Mouse (Mus musculus) left cerebral cortex, postnatal 10 days (tissue): ENCODE measurements around the gene Ptger3. TPM values are rescaled to one million over a fixed set of nuclear protein-coding genes. Genes with fewer than 3 reads are reported as not detected.

Experiments used
- DNase-seq, 2 experiments: peaks; one replicate each; pipeline ENCODE4 v3.0.0; 2021 to 2022; ENCODE audit warnings: low spot score in 2 of 2, mixed read lengths in 1 of 2; ENCODE audit errors: extremely low spot score in 1 of 2
- intact Hi-C: fragments of 180-260 bp; cut with DNase I; formaldehyde crosslinking; loops from one replicate; pipeline ENCODE4 v1.15.1; 2025
- total RNA-seq, 2 experiments: library from RNA; stranded (reverse); gene quantifications; 2 replicates each; pipeline ENCODE4 v1.2.3; 2021

The Ptger3 gene
- 10 to 100 TPM; 13.2 to 16.8 TPM for total RNA-seq

GRCm38 (mm10) chr3:157566725-157567565 is at the start of gene Ptger3:
Ptger3 (plus strand) TSS chr3:157566892.
- intact Hi-C loops: no loop called here
- peak; percentile 7 to 65 for DNase-seq

GRCm38 (mm10) chr3:157517992-157518391 is 48.7 kb upstream of the Ptger3 start:
- intact Hi-C loops: no loop called here
- peak in 1 of 2 experiments; percentile 28 for DNase-seq

- peak; percentile 62 to 73 for DNase-seq
These were observed 46.3 kb upstream of the Ptger3 start for GRCm38 (mm10) chr3:157520433-157520832.

GRCm38 (mm10) chr3:157523834-157524233 is 42.9 kb upstream of the Ptger3 start:
- no peak for DNase-seq
- intact Hi-C loops: loop anchor here (5.0 kb wide), 1 partner anchor 962 kb away; the partner anchor contains the start of gene Negr1

More at GRCm38 (mm10) chr3:157520433-157520832, 46.3 kb upstream of the Ptger3 start:
- intact Hi-C loops: loop anchor here (5.0 kb wide), 1 partner anchor 958 kb away; the partner anchor contains the start of gene Negr1

- DNase-seq: no peak
- intact Hi-C loops: no loop called here
These were observed 35.1 kb upstream of the Ptger3 start for GRCm38 (mm10) chr3:157531585-157531984.

- DNase-seq: peak; percentile 90 to 97
- intact Hi-C loops: no loop called here
These were observed 32.5 kb upstream of the Ptger3 start, which contains the start of gene Zranb2 for GRCm38 (mm10) chr3:157533964-157534785. Zranb2 (plus strand) TSS chr3:157534160.

GRCm38 (mm10) chr3:157534786-157535415 is 31.8 kb upstream of the Ptger3 start:
- no peak for DNase-seq
- intact Hi-C loops: no loop called here

GRCm38 (mm10) chr3:157549323-157549722 is 17.4 kb upstream of the Ptger3 start:
- DNase-seq: no peak
- intact Hi-C loops: loop anchor here (5.0 kb wide), 1 partner anchor 473 kb away; no protein-coding TSS in a partner anchor

GRCm38 (mm10) chr3:157549758-157550600 is 16.7 kb upstream of the Ptger3 start:
- intact Hi-C loops: loop anchor here (5.0 kb wide), 1 partner anchor 472 kb away; no protein-coding TSS in a partner anchor
- no peak for DNase-seq

- intact Hi-C loops: loop anchor here (2.0 kb wide), 1 partner anchor 152 kb away; no protein-coding TSS in a partner anchor
- peak; percentile 25 to 36 for DNase-seq
These were observed 1.5 kb upstream of the Ptger3 start for GRCm38 (mm10) chr3:157565196-157565595.

GRCm38 (mm10) chr3:157567566-157568132 is 957 bp downstream of the Ptger3 start:
- intact Hi-C loops: no loop called here
- peak; percentile 5 to 25 for DNase-seq

GRCm38 (mm10) chr3:157572011-157572410 is 5.3 kb downstream of the Ptger3 start:
- DNase-seq: no peak
- intact Hi-C loops: no loop called here

- no peak for DNase-seq
- intact Hi-C loops: no loop called here
These were observed 9.0 kb downstream of the Ptger3 start for GRCm38 (mm10) chr3:157575441-157576342.

GRCm38 (mm10) chr3:157576343-157576722 is 9.6 kb downstream of the Ptger3 start:
- DNase-seq: no peak
- intact Hi-C loops: no loop called here

- DNase-seq: no peak
- intact Hi-C loops: no loop called here
These were observed 10.2 kb downstream of the Ptger3 start for GRCm38 (mm10) chr3:157576862-157577261.

GRCm38 (mm10) chr3:157578469-157579170 is 11.9 kb downstream of the Ptger3 start:
- DNase-seq: no peak
- intact Hi-C loops: no loop called here
